Mouse (Mus musculus) heart, adult 2 months (tissue): ENCODE measurements around the gene Gprin2. TPM values are rescaled to one million over a fixed set of nuclear protein-coding genes. Genes with fewer than 3 reads are reported as not detected.
A peak's percentile ranks its signal among the peaks of the same experiment; 100 is the strongest.

ENCODE experiments used
- DNase-seq, 2 experiments: peaks; one replicate each; pipeline ENCODE4 v3.0.0; 2021
- H3K27ac ChIP-seq: fragments of 200-600 bp; 2 replicates; pipeline ENCODE4 v1.8.1; 2022
- H3K27me3 ChIP-seq: fragments of 200-500 bp; 2 replicates; pipeline ENCODE4 v1.6.1; 2012; ENCODE audit warnings: mild to moderate bottlenecking, low read length, inconsistent platforms, mixed read lengths; ENCODE audit not compliant: control insufficient read depth, insufficient read depth
- H3K36me3 ChIP-seq: fragments of 200-500 bp; 2 replicates; pipeline ENCODE4 v1.6.1; 2012; ENCODE audit warnings: low read length, inconsistent platforms; ENCODE audit not compliant: control insufficient read depth, insufficient read depth
- H3K4me1 ChIP-seq: fragments of 200-500 bp; 2 replicates; pipeline ENCODE4 v1.6.1; 2011; ENCODE audit warnings: low read length; ENCODE audit not compliant: control insufficient read depth, insufficient read depth
- H3K4me3 ChIP-seq: fragments of 200-600 bp; 2 replicates; pipeline ENCODE4 v1.8.1; 2022
- H3K79me2 ChIP-seq: fragments of 200-500 bp; replicated peaks from 2 replicates; pipeline ENCODE4 v1.6.1; 2012; ENCODE audit warnings: mild to moderate bottlenecking, inconsistent platforms, low read length, moderate library complexity, mixed read lengths; ENCODE audit not compliant: control insufficient read depth, insufficient read depth
- H3K9ac ChIP-seq: fragments of 200-500 bp; 2 replicates; pipeline ENCODE4 v1.6.1; 2012; ENCODE audit warnings: low read depth, mild to moderate bottlenecking, control low read depth, inconsistent platforms, low read length, mixed read lengths
- CTCF ChIP-seq: fragments of 200-600 bp; IDR thresholded peaks from 2 replicates; pipeline ENCODE4 v1.8.1; 2022; ENCODE audit warnings: antibody characterized with exemption, mild to moderate bottlenecking, moderate library complexity
- EP300 ChIP-seq: fragments of 200-500 bp; IDR thresholded peaks from 2 replicates; pipeline ENCODE4 v1.6.1; 2011; ENCODE audit warnings: low read depth, low read length, control low read depth; ENCODE audit not compliant: insufficient read depth
- POLR2A ChIP-seq: fragments of 200-500 bp; IDR thresholded peaks from 2 replicates; pipeline ENCODE4 v1.6.1; 2011; ENCODE audit warnings: mild to moderate bottlenecking, low read depth, low read length, control low read depth; ENCODE audit not compliant: insufficient read depth
- WGBS: fragments of 180-500 bp; shearing (Covaris S2); methylation state at CpG from one replicate; pipeline ENCODE4 v1.1.7; 2018; 5-methylcytosine and 5-hydroxymethylcytosine counted together
- intact Hi-C: fragments of 180-260 bp; cut with DNase I; formaldehyde crosslinking; loops from one replicate; pipeline ENCODE4 v1.15.1; 2025
- polyA plus RNA-seq: library from polyadenylated mRNA; depleted of rRNA; stranded (reverse); fragments of >200 nt; gene quantifications from 2 replicates; pipeline ENCODE4 v1.2.3, GENCODE M21; 2012
- total RNA-seq, 2 experiments: library from RNA; stranded (reverse); gene quantifications; 2 replicates each; pipeline ENCODE4 v1.2.3; 2021

Gene Gprin2
- total and polyA plus RNA-seq, 3 experiments = 0.10 to 0.26 (median 0.23) TPM

DNA sequence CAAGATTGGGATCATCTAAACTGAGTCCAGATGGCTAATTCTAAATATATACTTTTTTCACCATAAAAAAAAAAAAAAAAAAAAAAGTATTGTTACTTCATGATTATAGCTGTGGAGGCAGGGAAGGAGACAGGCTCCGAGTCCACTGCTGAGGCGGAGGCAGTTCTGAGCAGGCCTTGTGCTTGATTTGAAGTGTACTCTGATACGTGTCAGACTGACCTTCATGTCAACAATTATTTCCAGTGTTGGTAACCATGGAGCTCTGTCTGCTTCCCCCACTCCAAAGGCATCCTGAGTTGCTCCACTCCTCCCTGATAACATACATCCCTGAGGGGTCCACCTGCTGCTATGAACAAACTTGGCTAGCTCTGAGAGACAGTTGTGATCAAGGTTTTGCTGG lies 30.3 kb downstream of the Gprin2 start:
- Histone ChIP-seq H3K27ac (no peak overlapping the region), H3K79me2 (no peaks in the 10 kb centered on the region), H3K4me3 (no peak overlapping the region), H3K36me3 (no peaks in the 10 kb centered on the region), H3K4me1 (no peaks in the 10 kb centered on the region), H3K27me3 (0 out of 2 replicates have a peak, but pooled peaks cover 1% of the 10 kb centered on the region), H3K9ac (no peak overlapping the region)
- DNase-seq = no peak
- TF ChIP-seq POLR2A (no peak), EP300 (no peak), CTCF (no peak)
- intact Hi-C loops = no loop called here
- 74% methylated on average over 3 of the region's 3 CpGs for WGBS

DNA sequence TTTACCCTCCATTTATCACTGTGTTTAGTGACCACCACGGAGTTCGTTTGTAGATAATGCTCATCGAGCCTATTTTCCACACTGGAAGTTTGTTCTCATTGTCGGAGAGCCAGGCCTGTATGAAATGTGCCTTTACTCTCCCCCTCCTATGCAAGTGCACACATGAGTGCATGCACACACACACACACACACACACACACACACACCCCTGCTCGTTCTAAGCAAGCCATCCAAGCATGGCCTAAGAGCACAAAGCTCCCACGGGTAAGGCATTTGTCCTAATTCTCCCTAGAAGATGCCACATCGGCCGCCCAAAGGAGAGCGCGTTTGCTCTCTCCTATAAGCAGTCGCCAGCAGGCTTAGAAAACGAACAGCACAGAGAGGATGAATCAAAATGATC lies 45.7 kb downstream of the Gprin2 start:
- 84% methylated on average over 12 of the region's 12 CpGs for WGBS
- no peaks in the 10 kb centered on the region for H3K79me2 ChIP-seq
- TF ChIP-seq POLR2A (no peak), EP300 (no peak), CTCF (no peak)
- no peaks in the 10 kb centered on the region for H3K36me3 ChIP-seq
- H3K27me3 ChIP-seq = no peaks in the 10 kb centered on the region
- no peak overlapping the region for H3K9ac ChIP-seq
- H3K4me1 ChIP-seq = no peaks in the 10 kb centered on the region
- no peak overlapping the region for H3K4me3 ChIP-seq
- intact Hi-C loops = loop anchor here (2.0 kb wide), 1 partner anchor 75 kb away; no protein-coding TSS in a partner anchor
- H3K27ac ChIP-seq = no peak overlapping the region
- no peak for DNase-seq

DNA sequence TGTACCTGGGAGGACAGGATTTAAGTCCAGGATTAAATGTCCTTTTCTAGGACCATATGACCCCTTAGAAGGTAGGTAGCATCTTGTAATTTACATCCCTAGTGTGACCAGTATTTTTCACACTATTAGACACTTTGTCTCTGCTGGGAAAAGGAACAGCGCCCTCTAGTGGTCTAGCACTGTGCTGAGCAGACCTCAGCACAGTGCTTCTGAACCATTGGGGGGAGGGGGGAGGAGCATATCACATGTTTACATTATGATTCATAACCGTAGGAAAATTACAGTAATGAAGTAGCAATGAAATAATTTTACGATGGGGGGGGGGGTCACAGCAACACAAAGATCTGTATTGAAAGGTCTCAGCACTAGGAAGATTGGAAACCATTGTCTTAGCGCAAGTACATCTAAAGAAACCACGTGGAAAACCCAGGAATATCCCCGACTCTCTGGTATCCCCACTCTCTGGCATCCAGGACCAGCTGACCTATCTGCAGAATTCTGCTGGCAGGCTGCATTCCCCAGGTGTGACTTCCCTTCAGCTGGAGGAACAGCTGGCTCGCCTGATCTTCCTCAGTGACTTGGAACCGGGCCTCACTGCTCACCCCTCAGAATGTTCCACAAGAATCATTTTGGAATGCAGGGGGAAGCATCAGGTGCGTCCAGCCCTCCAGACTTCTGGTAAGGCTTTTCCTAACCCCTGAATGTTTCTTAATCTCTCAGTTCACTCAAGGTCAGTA lies 46.7 kb downstream of the Gprin2 start:
- Histone ChIP-seq H3K4me3 (no peak overlapping the region), H3K4me1 (no peaks in the 10 kb centered on the region), H3K27ac (no peak overlapping the region), H3K36me3 (no peaks in the 10 kb centered on the region), H3K9ac (no peak overlapping the region), H3K79me2 (no peaks in the 10 kb centered on the region), H3K27me3 (no peaks in the 10 kb centered on the region)
- no peak for TF ChIP-seq EP300
- TF ChIP-seq CTCF = peak; percentile 76
- TF ChIP-seq POLR2A = no peak
- intact Hi-C loops = loop anchor here (1.0 to 2.0 kb wide), 2 partner anchors 48 to 74 kb away; no protein-coding TSS in a partner anchor
- peak; percentile 12 to 43 for DNase-seq
- 49% methylated on average over 9 of the region's 9 CpGs for WGBS

DNA sequence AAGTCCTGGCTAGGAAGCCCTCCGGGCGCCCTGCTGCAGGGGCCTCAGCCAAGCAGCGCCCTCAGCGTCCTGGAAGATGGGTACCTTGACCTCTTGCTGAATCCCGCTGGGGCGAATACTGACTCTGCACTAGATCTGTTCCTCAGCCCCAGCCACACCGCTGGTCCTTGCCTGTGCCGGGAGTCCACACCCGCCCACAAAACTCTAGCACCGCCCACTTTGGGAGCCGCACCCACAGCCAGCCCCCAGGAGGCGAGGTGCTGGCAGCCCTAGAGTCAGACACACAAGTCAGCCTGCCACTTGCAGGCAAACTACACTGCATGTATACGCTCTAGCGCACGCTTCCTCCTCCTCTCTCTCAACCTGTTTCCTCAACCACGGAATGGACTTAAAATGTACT lies 49.1 kb downstream of the Gprin2 start, which contains the start of gene Npy4r:
TSS of gene Npy4r (minus strand) at position 148 of the 400 bp plus-strand sequence.
- intact Hi-C loops = no loop called here
- H3K36me3 ChIP-seq = no peaks in the 10 kb centered on the region
- no peak within 1 kb of the TSS for H3K4me3 ChIP-seq
- DNase-seq = peak; percentile 66 to 68
- no peak within 1 kb of the TSS for H3K27ac ChIP-seq
- H3K9ac ChIP-seq = no peak within 1 kb of the TSS
- H3K27me3 ChIP-seq = no peaks in the 10 kb centered on the region
- no peaks in the 10 kb centered on the region for H3K79me2 ChIP-seq
- no peak for TF ChIP-seq EP300
- no peaks in the 10 kb centered on the region for H3K4me1 ChIP-seq
- 16% methylated on average over 16 of the region's 16 CpGs for WGBS

DNA sequence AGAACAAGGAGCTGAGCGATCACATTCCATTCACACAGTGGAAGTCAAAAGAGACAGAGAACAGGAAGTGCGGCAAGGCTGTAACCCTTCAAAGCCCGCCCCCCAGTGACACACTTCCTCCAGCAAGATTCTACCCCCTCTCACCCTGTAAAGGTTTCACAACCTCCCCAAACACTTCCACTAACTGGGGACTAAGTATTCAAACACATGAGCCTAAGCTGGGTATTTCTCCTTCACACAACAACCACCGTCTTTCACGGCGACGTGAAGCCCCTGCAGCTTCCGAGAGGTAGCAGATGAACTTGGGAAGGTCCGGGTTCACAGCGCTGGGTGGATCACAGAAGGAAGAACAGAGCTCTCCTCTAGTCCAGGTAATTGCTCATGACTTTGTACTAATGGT lies 58.5 kb downstream of the Gprin2 start:
- Histone ChIP-seq H3K27ac (no peak overlapping the region), H3K36me3 (no peaks in the 10 kb centered on the region), H3K4me1 (no peaks in the 10 kb centered on the region), H3K27me3 (no peaks in the 10 kb centered on the region), H3K4me3 (no peak overlapping the region), H3K79me2 (no peaks in the 10 kb centered on the region), H3K9ac (no peak overlapping the region)
- 88% methylated on average over 10 of the region's 10 CpGs for WGBS
- DNase-seq = no peak
- intact Hi-C loops = no loop called here
- TF ChIP-seq EP300 = no peak
- no peak for TF ChIP-seq CTCF
- TF ChIP-seq POLR2A = no peak

DNA sequence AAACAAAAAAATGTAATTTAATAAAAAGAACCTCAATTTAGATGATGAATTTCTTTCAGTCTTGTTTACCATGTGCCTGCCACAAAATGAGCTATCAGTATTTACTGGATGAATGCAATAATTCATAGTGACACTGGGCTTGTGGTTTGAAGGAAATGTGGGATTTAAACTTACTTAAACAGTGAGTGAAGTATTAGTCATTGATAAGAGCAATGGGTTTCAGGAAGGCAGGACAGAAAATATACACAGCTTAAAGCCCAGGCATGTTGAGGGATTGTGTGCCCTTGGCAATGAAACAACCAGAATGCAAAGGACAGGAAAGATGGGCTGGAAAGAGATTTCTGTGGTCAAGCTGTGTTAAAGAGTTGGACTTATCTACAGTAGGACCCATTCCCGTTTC lies 59.1 kb downstream of the Gprin2 start:
- WGBS = 68% methylated on average over 1 of the region's 1 CpGs
- TF ChIP-seq EP300 (no peak), CTCF (no peak), POLR2A (no peak)
- intact Hi-C loops = no loop called here

More for the DNA sequence above, 59.1 kb downstream of the Gprin2 start:
- Histone ChIP-seq H3K9ac (no peak overlapping the region), H3K36me3 (no peaks in the 10 kb centered on the region), H3K79me2 (no peaks in the 10 kb centered on the region), H3K4me3 (no peak overlapping the region), H3K4me1 (no peaks in the 10 kb centered on the region), H3K27me3 (no peaks in the 10 kb centered on the region), H3K27ac (no peak overlapping the region)
- DNase-seq = no peak
